Mouse (Mus musculus) gastrocnemius, postnatal 4 days (tissue): ENCODE results near the gene Fzd9. TPM values are rescaled to one million over a fixed set of nuclear protein-coding genes. Genes with fewer than 3 reads are reported as not detected.
"Not testable (repeated sequence)": the region's sequence is repeated elsewhere in the genome, so short reads cannot be mapped to it uniquely, and the experiment has no call there.

Source experiments
- DNase-seq, 2 experiments: peaks; one replicate each; pipeline ENCODE4 v3.0.0; 2021 to 2022; ENCODE audit warnings: low spot score in 2 of 2, mixed read lengths in 2 of 2
- total RNA-seq, 2 experiments: library from RNA; stranded (reverse); gene quantifications; 2 replicates each; pipeline ENCODE4 v1.2.3; 2021

Gene Fzd9
- total RNA-seq, 2 experiments from 2014 or later = 16.0 to 20.2 TPM

GRCm38 (mm10) chr5:135250186-135251078 lies 598 bp downstream of the Fzd9 start:
- DNase-seq = peak in 1 of 2 experiments; percentile 35

GRCm38 (mm10) chr5:135248956-135249676 lies 1.9 kb downstream of the Fzd9 start:
- DNase-seq = no peak

- DNase-seq = no peak
Observed at GRCm38 (mm10) chr5:135247337-135247736, 3.7 kb downstream of the Fzd9 start.

GRCm38 (mm10) chr5:135246531-135246930 lies 4.5 kb downstream of the Fzd9 start:
- no peak for DNase-seq

GRCm38 (mm10) chr5:135243166-135243565 lies 7.9 kb downstream of the Fzd9 start:
- no peak for DNase-seq

- no peak for DNase-seq
Observed at GRCm38 (mm10) chr5:135242608-135243007, 8.4 kb downstream of the Fzd9 start.

- no peak for DNase-seq
Observed at GRCm38 (mm10) chr5:135242136-135242535, 8.9 kb downstream of the Fzd9 start.

GRCm38 (mm10) chr5:135241474-135241873 lies 9.6 kb downstream of the Fzd9 start:
- DNase-seq = no peak

GRCm38 (mm10) chr5:135238832-135239231 lies 12.2 kb downstream of the Fzd9 start:
- DNase-seq = no peak

- peak; percentile 41 to 61 for DNase-seq
Observed at GRCm38 (mm10) chr5:135236571-135236970, 14.5 kb downstream of the Fzd9 start.

GRCm38 (mm10) chr5:135233166-135233920 lies 17.7 kb downstream of the Fzd9 start:
- DNase-seq = no peak

GRCm38 (mm10) chr5:135230186-135230585 lies 20.8 kb downstream of the Fzd9 start:
- no peak for DNase-seq

GRCm38 (mm10) chr5:135225879-135226278 lies 25.2 kb downstream of the Fzd9 start:
- not testable (repeated sequence) for DNase-seq

GRCm38 (mm10) chr5:135224169-135224568 lies 26.9 kb downstream of the Fzd9 start:
- no peak for DNase-seq

- DNase-seq = no peak
Observed at GRCm38 (mm10) chr5:135222066-135222465, 29.0 kb downstream of the Fzd9 start.

GRCm38 (mm10) chr5:135220941-135221340 lies 30.1 kb downstream of the Fzd9 start:
- no peak for DNase-seq

- no peak for DNase-seq
Observed at GRCm38 (mm10) chr5:135216871-135217270, 34.2 kb downstream of the Fzd9 start.

- DNase-seq = no peak
Observed at GRCm38 (mm10) chr5:135208197-135208596, 42.8 kb downstream of the Fzd9 start.

GRCm38 (mm10) chr5:135202763-135203162 lies 48.3 kb downstream of the Fzd9 start:
- DNase-seq = no peak
